Mouse (Mus musculus) megakaryocyte, embryonic 14.5 days (primary cell): ENCODE measurements around the gene S100a13.

Experiments used
- FLI1 ChIP-seq: IDR thresholded peaks from 2 replicates; pipeline ENCODE4 v1.6.1; 2012; ENCODE audit warnings: low read length, inconsistent platforms, mixed read lengths
- GATA1 ChIP-seq: IDR thresholded peaks from 3 replicates; pipeline ENCODE4 v1.6.1; 2012; ENCODE audit warnings: mixed read lengths, low read length, inconsistent platforms, borderline replicate concordance

DNA sequence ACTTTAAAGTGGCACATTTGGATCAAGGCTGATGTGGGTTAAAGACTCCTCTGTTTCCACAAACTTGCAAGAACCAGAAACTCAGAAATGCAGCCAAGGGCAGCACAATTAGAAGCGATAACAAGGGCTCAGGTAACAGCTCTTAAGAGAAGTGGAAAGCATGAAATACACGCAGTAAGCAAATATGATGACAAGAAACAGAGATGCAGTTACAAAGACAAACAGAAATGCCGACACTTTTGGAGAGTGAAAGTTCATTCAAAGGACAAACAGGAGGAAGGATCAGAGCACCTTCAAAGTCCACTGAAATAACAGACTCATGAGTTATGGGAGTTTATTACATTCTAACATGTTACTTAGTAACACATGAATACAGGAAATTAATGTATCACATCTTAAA lies 7.9 kb upstream of the S100a13 start:
- TF ChIP-seq GATA1 (no peak), FLI1 (no peak)
